Mouse (Mus musculus) ovary, postnatal 14 days (tissue): ENCODE data around the gene Pgap1.

Experiments
- DNase-seq: peaks from one replicate; pipeline ENCODE4 v3.0.0; 2022; ENCODE audit warnings: low spot score

The Pgap1 gene

DNA sequence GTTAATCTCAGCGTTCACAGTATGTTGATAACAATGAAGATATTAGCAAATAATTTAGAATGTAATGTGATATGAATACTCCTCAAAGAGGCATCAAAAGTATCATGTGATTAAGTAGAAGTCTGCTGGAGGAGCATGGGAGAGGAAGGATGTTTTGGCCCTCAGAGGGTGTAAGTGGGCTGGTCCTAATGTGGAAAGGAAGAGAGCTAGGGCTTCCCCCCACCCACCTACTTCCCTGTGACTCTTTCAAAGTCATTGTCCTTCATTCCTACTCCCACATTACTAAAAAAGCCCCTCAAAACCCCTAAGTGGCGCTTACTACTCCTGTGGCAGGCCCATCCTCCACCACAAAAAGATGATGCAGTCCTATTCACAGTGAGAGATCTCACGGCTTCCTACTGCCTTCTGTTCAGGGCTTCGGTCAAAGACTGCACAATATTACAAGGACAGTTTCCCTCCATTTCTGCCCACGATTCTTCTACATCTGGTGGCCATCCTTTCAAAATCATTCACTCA lies 37.4 kb downstream of the Pgap1 start:
- no peak for DNase-seq

DNA sequence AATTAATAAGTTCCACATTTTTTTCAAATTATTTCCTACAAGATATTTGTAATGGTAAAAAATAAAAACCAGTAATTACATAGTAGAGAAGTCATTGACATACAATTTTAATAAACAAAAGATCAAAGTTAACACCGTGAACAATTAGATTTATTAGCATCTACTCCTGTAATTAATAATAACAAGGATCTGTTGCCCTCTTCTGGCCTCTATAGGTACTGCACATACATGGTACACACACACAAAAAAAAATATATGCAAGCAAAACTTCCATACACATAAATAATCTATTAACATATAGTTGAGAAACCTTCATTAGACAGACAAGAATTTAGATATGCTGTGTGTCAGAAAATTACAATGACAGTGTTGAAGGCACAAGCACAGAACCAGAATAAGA lies 43.6 kb downstream of the Pgap1 start:
- no peak for DNase-seq

DNA sequence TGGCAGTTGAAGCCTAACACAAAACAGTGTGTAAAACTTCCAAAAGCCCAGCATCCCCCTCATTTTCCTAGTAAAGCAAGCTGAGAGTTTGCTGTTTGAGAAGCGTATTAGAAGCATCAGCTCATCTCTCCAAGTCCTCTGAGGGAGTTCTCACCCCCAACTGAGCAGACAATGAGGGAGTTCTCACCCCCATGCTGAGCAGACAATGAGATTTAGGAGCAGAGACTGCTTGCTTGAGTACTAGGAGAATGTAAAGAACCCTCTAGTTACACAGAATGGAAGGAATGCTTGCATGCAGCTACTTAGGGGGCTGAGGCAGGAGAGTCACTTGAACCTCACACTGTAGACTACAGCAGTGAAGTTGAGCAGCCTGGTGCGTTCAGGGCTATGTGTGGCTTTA lies 59.0 kb downstream of the Pgap1 start:
- DNase-seq, result no peak

GRCm38 (mm10) chr1:54496254-54496653 lies 61.2 kb downstream of the Pgap1 start:
- DNase-seq, result no peak

DNA sequence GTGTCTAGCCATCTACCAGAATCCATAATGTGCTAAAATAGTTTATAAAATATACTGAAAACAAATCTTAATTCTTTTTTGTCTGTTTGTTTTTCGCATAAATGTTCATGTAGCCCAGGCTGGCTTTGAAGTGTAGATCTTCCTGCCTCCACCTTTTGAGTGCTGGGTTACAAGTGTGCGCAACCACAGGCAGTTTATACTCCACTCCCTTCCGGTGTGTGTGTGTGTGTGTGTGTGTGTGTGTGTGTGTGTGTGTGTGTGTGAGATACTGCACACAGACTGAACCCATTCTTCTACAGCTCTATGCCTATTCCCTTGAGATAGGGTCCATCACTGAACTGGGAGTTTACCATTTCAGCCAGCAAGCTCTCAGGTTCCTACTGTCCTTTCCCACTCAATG lies 64.0 kb downstream of the Pgap1 start:
- no peak for DNase-seq

- DNase-seq, result no peak
Observed at GRCm38 (mm10) chr1:54492435-54492841, 65.0 kb downstream of the Pgap1 start.

DNA sequence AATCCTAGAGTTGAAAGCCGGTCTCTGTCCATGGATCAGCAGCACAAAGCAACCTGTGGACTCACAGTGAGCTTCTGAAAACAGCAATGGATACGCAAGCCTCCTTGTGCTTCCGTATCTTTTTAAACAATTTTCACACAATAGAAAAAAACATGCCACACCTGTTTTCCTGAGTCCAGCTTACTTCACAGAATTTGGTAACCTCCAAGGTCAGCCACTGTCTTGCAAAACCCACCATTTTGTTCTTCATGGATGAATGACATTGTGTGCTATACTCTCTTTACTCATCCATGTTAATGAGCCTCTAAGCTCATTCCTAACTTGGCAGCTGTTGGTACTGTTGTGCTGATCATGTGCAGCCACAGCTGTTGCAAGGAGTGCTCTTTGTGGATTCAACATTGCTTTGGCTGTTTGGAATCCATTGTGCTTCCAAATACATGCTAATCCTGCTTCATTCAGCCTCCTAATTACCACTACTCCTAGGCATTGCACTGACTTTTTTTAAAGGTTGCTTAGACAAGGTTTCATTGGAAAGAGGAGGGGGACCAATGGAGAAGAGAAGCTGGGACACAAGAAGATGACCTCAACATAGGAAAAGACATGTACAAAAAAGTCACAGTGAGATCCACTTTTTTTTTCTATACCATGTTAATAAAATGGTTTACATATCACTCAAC lies 72.6 kb downstream of the Pgap1 start:
- no peak for DNase-seq

DNA sequence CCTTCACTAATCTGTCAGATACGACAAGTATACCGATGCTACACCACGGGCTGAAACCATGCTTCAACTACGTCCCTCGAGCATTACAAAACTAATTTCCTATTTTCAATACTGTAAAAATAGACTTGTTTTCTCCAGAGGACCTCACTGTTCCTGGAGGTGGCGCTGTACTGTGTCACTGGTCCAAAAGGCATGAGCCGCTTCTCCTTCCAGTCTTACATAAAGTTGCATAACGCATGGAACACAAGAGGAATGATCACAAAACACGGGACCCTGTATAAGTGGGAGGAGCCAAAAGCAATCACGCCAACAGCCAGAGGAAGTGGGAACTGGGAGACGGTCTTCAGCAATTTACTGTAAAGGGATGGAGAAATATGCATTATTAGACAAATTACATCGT lies 77.0 kb downstream of the Pgap1 start:
- no peak for DNase-seq

DNA sequence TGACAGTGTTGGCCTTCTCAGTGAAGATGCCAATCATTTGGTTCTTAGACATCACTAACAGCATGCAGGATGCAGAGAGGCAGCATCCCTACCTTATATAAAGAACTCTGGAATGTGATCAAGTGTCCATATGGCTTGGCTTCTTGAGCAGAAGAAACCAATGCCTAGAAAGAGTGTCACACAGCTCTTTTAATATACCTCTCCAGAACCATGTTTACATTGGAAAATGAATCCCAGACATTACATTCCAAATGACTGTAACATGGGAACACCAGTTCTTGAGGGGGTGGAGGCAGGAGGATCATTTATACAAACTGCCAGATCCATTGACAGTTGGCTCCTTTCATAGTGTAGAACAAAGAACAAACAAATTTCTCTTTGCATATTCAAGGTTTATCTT lies 88.8 kb downstream of the Pgap1 start:
- DNase-seq, result no peak

GRCm38 (mm10) chr1:54467366-54467765 lies 90.1 kb downstream of the Pgap1 start:
- no peak for DNase-seq

- no peak for DNase-seq
Observed at GRCm38 (mm10) chr1:54452116-54452515, 105.4 kb downstream of the Pgap1 start.

DNA sequence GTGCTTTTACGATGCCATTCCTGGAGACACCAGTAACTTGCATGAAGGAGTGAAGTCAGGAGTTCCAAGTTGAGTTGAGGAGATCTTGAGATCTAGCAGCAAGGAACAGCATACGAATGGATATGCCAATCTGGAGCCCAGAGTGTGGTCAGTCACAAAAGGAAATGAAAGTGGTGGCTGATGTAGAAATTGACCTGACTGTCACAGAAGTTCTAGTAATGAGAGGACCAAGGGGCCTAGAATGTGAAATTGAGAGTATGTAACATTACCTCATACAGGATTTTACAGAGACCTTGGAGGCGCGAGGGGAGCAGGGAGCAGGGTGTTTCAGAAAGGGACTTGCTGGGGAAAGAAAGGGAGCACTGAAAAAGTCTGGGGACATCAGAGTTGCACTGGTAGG lies 108.7 kb downstream of the Pgap1 start:
- no peak for DNase-seq

DNA sequence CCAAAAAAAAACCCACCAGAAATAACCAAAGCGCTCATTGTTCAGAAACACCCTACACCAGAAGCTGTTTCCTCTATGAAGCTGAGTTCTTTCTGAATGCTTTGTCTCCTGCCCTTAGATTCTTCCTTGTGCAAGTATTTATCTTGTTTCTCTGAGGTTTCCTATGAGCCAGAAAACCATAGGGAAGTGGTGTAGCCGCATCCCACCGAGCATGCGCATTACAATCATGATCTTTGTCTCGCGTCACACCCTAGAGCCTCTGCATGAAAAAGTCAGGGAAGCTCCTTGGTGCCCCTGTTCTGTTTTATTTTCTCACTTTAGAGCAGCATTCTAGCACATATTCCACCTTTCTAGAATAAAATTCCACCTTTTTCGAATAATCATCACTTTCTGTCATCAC lies 113.8 kb downstream of the Pgap1 start:
- no peak for DNase-seq

GRCm38 (mm10) chr1:54439080-54439476 lies 118.4 kb downstream of the Pgap1 start:
- DNase-seq, result no peak

DNA sequence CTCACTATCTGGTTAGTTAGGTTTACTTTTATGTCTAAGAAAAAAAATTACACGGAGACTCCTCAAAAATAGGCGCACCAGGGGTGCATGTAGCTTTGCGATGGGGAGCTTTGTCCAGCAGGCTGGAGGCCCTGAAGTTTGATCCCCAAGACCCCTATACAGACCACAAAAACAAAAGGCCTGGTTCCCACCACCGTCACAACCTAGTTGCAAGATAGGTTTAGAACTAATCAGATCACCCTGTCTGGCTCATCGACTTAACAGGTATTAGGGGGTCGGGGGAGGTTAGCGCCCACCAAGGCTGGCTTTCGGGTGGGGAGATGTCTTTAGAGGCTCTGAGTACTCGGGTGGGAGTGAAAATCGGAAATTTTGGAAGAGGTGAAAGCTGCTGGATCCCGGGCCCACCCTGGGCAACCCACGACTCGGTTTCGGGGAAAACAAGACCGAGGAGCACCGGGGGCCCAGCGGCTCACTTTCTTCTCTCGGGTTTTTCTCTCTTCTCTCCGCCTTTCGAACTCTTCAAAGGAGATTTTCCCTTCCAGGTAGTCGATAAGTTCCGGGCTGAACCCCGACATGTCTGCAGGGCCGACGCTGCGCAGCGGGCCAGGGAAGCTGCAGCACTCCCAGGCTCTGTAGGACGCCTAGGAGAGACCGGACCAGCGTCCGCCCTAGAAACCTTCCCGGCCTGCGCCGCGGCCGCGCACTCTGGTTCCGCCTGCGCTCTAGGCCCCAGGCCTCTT lies 119.0 kb downstream of the Pgap1 start, which contains the start of gene Gtf3c3:
Gene Gtf3c3, minus strand, starts transcription at position 632 of the 740 bp plus-strand sequence.
- DNase-seq, result peak; percentile 83
